In genomic region chr11:19373476-19373875, GRCm38 (mm10) we compare ENCODE assay signal across 14 mouse cellular contexts.
DNase-seq lines count a peak whose midpoint lies in the region.
"Had no signal": no experiment of that assay in that cellular context is flagged by ENCODE, and none has a peak within 500 bp of the region (broad histone marks: within the 10 kb centered on the region; RNA-seq: fewer than 3 reads in every experiment).

No protein-coding gene starts in this region.

- peak; percentile 65 to 72 for DNase-seq in cerebellum, postnatal 14 days
- no peak for DNase-seq in cerebellum, adult 9-11 months
- DNase-seq in left cerebral cortex, postnatal 4 days: peak; percentile 71
- DNase-seq in left cerebral cortex, postnatal 25 days (ENCODE audit: low spot score in 2 of 2): no peak
- peak; percentile 10 for DNase-seq in urinary bladder, postnatal 14 days (ENCODE audit: low spot score)
- DNase-seq in urinary bladder, adult 2 months (ENCODE audit: low spot score): no peak
- no peak for DNase-seq in thymus, adult 18-20 months
- DNase-seq: B cell, adult 2 months; embryo, embryonic 11 days; gastrocnemius, adult 2 months; heart, adult 18-20 months; kidney, adult 11 months; lung, postnatal 4 days; thymus, postnatal 36 days had no signal

- intact Hi-C loops in left cerebral cortex, postnatal 4 days (cut with DNase I): no loop called here
- intact Hi-C loops in left cerebral cortex, postnatal 25 days (cut with DNase I): no loop called here

Comparison
In these comparisons a context has a peak if more than half of its experiments do, and no peak if none do; other contexts are left out.
1. DNase-seq: peak in cerebellum, postnatal 14 days (2 of 2), left cerebral cortex, postnatal 4 days (single experiment) and urinary bladder, postnatal 14 days (single experiment); none in cerebellum, adult 9-11 months (single experiment), left cerebral cortex, postnatal 25 days (0 of 2), urinary bladder, adult 2 months (single experiment) and thymus, adult 18-20 months (0 of 2).